Mouse (Mus musculus) mouse embryonic stem cell (cell line): ENCODE results near the gene Sox6.

Experiments
- in situ Hi-C, 2 experiments: fragments of 300-500 bp; cut with MboI; formaldehyde crosslinking; loops; 1 replicate in 1 of 2; 3 replicates in 1 of 2; pipeline ENCODE4 v1.14.3; 2019 to 2020; ENCODE audit warnings: low sequenced_read_pairs in 2 of 2, low pct_unique_long_range_greater_than_20kb in 1 of 2, mixed read lengths in 1 of 2; ENCODE audit not compliant: unreplicated experiment in 1 of 2

Sox6 gene

GRCm38 (mm10) chr7:115734137-115734536, 304.5 kb downstream of the Sox6 start:
- in situ Hi-C loops, result no loop called here

- in situ Hi-C loops, result no loop called here
Measured at GRCm38 (mm10) chr7:115732824-115733223, 305.8 kb downstream of the Sox6 start.

- in situ Hi-C loops, result no loop called here
Measured at GRCm38 (mm10) chr7:115726776-115727175, 311.8 kb downstream of the Sox6 start.

- in situ Hi-C loops, result no loop called here
Measured at GRCm38 (mm10) chr7:115724404-115724803, 314.2 kb downstream of the Sox6 start.

- in situ Hi-C loops, result no loop called here
Measured at GRCm38 (mm10) chr7:115721624-115722540, 316.7 kb downstream of the Sox6 start.

GRCm38 (mm10) chr7:115719791-115720190, 318.8 kb downstream of the Sox6 start:
- in situ Hi-C loops, result no loop called here

- in situ Hi-C loops, result no loop called here
Measured at GRCm38 (mm10) chr7:115706141-115706540, 332.5 kb downstream of the Sox6 start.

- in situ Hi-C loops, result loop anchor here in 1 of 2 experiments (25.0 kb wide), 1 partner anchor 339 kb away; the partner anchor contains the start of genes 1110004F10Rik and Sox6
Measured at GRCm38 (mm10) chr7:115698105-115698504, 340.5 kb downstream of the Sox6 start.

GRCm38 (mm10) chr7:115693206-115693605, 345.4 kb downstream of the Sox6 start:
- in situ Hi-C loops, result loop anchor here in 1 of 2 experiments (25.0 kb wide), 1 partner anchor 344 kb away; the partner anchor contains the start of genes 1110004F10Rik and Sox6

- in situ Hi-C loops, result loop anchor here in 1 of 2 experiments (25.0 kb wide), 1 partner anchor 346 kb away; the partner anchor contains the start of genes 1110004F10Rik and Sox6
Measured at GRCm38 (mm10) chr7:115691091-115691490, 347.5 kb downstream of the Sox6 start.

GRCm38 (mm10) chr7:115686687-115687086, 351.9 kb downstream of the Sox6 start:
- in situ Hi-C loops, result loop anchor here in 1 of 2 experiments (25.0 kb wide), 1 partner anchor 351 kb away; the partner anchor contains the start of genes 1110004F10Rik and Sox6

GRCm38 (mm10) chr7:115684142-115684541, 354.5 kb downstream of the Sox6 start:
- in situ Hi-C loops, result loop anchor here in 1 of 2 experiments (25.0 kb wide), 1 partner anchor 353 kb away; the partner anchor contains the start of genes 1110004F10Rik and Sox6

- in situ Hi-C loops, result no loop called here
Measured at GRCm38 (mm10) chr7:115671749-115672148, 366.8 kb downstream of the Sox6 start.

GRCm38 (mm10) chr7:115671272-115671671, 367.3 kb downstream of the Sox6 start:
- in situ Hi-C loops, result no loop called here

GRCm38 (mm10) chr7:115669207-115670004, 369.2 kb downstream of the Sox6 start:
- in situ Hi-C loops, result no loop called here

GRCm38 (mm10) chr7:115666686-115667382, 371.8 kb downstream of the Sox6 start:
- in situ Hi-C loops, result no loop called here

- in situ Hi-C loops, result no loop called here
Measured at GRCm38 (mm10) chr7:115663399-115663798, 375.2 kb downstream of the Sox6 start.

GRCm38 (mm10) chr7:115662121-115662520, 376.5 kb downstream of the Sox6 start:
- in situ Hi-C loops, result no loop called here
